Mouse (Mus musculus): ENCODE data around the gene Hs2st1. TPM values are rescaled to one million over a fixed set of nuclear protein-coding genes. Genes with fewer than 3 reads are reported as not detected.

Hs2st1 gene
- polyA plus RNA-seq, 1 experiment from 2014 or later: 6.2 TPM

- Histone ChIP-seq H3K9ac (ENCODE audit: low read depth, low read length) (no peak overlapping the region), H3K36me3 (ENCODE audit: control insufficient read depth, insufficient read depth, low read length) (no peaks in the 10 kb centered on the region), H3K4me1 (ENCODE audit: control insufficient read depth, insufficient read depth, low read length) (no peaks in the 10 kb centered on the region), H3K9me3 (ENCODE audit: control insufficient read depth, low read length) (no peaks in the 10 kb centered on the region), H3K4me3 (ENCODE audit: low read length) (no peak overlapping the region), H3K4me2 (ENCODE audit: low read depth, low read length) (no peak overlapping the region), H3K27ac (ENCODE audit: low read length) (no peak overlapping the region), H3K27me3 (replicated peaks; ENCODE audit: control insufficient read depth, insufficient read depth, low read length) (no peaks in the 10 kb centered on the region)
- 72% methylated on average over 8 of the region's 8 CpGs for WGBS
- peak; percentile 56; the same call in 1 of the 2 replicates for ATAC-seq
Measured at GRCm38 (mm10) chr3:144428514-144429431, 141.2 kb downstream of the Hs2st1 start.

GRCm38 (mm10) chr3:144425041-144425448, 144.9 kb downstream of the Hs2st1 start:
- no peak overlapping the region for H3K4me2 ChIP-seq (ENCODE audit: low read depth, low read length)
- H3K9me3 ChIP-seq (ENCODE audit: control insufficient read depth, low read length): no peaks in the 10 kb centered on the region
- H3K4me1 ChIP-seq (ENCODE audit: control insufficient read depth, insufficient read depth, low read length): no peaks in the 10 kb centered on the region
- no peaks in the 10 kb centered on the region for H3K36me3 ChIP-seq (ENCODE audit: control insufficient read depth, insufficient read depth, low read length)
- H3K27ac ChIP-seq (ENCODE audit: low read length): no peak overlapping the region; the same call in 1 of the 2 replicates
- no peak overlapping the region for H3K4me3 ChIP-seq (ENCODE audit: low read length)
- 86% methylated on average over 4 of the region's 4 CpGs for WGBS
- ATAC-seq: no peak
- no peaks in the 10 kb centered on the region for H3K27me3 ChIP-seq (replicated peaks; ENCODE audit: control insufficient read depth, insufficient read depth, low read length)
- no peak overlapping the region for H3K9ac ChIP-seq (ENCODE audit: low read depth, low read length)

GRCm38 (mm10) chr3:144421404-144422180, 148.4 kb downstream of the Hs2st1 start:
- Histone ChIP-seq H3K4me3 (ENCODE audit: low read length) (no peak overlapping the region), H3K4me2 (ENCODE audit: low read depth, low read length) (no peak overlapping the region), H3K9me3 (ENCODE audit: control insufficient read depth, low read length) (no peaks in the 10 kb centered on the region), H3K4me1 (ENCODE audit: control insufficient read depth, insufficient read depth, low read length) (no peaks in the 10 kb centered on the region), H3K27ac (ENCODE audit: low read length) (no peak overlapping the region), H3K36me3 (ENCODE audit: control insufficient read depth, insufficient read depth, low read length) (no peaks in the 10 kb centered on the region), H3K9ac (ENCODE audit: low read depth, low read length) (no peak overlapping the region), H3K27me3 (replicated peaks; ENCODE audit: control insufficient read depth, insufficient read depth, low read length) (no peaks in the 10 kb centered on the region)
- WGBS: 50% methylated on average over 7 of the region's 7 CpGs
- no peak for ATAC-seq

- Histone ChIP-seq H3K27ac (ENCODE audit: low read length) (no peak overlapping the region), H3K4me3 (ENCODE audit: low read length) (no peak overlapping the region), H3K4me2 (ENCODE audit: low read depth, low read length) (no peak overlapping the region), H3K4me1 (ENCODE audit: control insufficient read depth, insufficient read depth, low read length) (peaks cover 6% of the 10 kb centered on the region), H3K27me3 (replicated peaks; ENCODE audit: control insufficient read depth, insufficient read depth, low read length) (no peaks in the 10 kb centered on the region; the same call in 1 of the 2 replicates), H3K9ac (ENCODE audit: low read depth, low read length) (no peak overlapping the region), H3K36me3 (ENCODE audit: control insufficient read depth, insufficient read depth, low read length) (no peaks in the 10 kb centered on the region), H3K9me3 (ENCODE audit: control insufficient read depth, low read length) (no peaks in the 10 kb centered on the region)
- WGBS: 76% methylated on average over 7 of the region's 7 CpGs
- ATAC-seq: no peak
Measured at GRCm38 (mm10) chr3:144413821-144414220, 156.2 kb downstream of the Hs2st1 start.

- no peak overlapping the region for H3K9ac ChIP-seq (ENCODE audit: low read depth, low read length)
- H3K9me3 ChIP-seq (ENCODE audit: control insufficient read depth, low read length): no peaks in the 10 kb centered on the region
- H3K4me2 ChIP-seq (ENCODE audit: low read depth, low read length): peak overlapping the region; percentile 43
- H3K27me3 ChIP-seq (replicated peaks; ENCODE audit: control insufficient read depth, insufficient read depth, low read length): no peaks in the 10 kb centered on the region; the same call in 1 of the 2 replicates
- no peak overlapping the region for H3K27ac ChIP-seq (ENCODE audit: low read length)
- no peaks in the 10 kb centered on the region for H3K36me3 ChIP-seq (ENCODE audit: control insufficient read depth, insufficient read depth, low read length)
- no peak overlapping the region for H3K4me3 ChIP-seq (ENCODE audit: low read length)
- WGBS: 7% methylated on average over 10 of the region's 10 CpGs
- ATAC-seq: peak; percentile 38
- H3K4me1 ChIP-seq (ENCODE audit: control insufficient read depth, insufficient read depth, low read length): peaks cover 6% of the 10 kb centered on the region
Measured at GRCm38 (mm10) chr3:144412538-144413272, 157.3 kb downstream of the Hs2st1 start.

GRCm38 (mm10) chr3:144411650-144412278, 158.2 kb downstream of the Hs2st1 start:
- 24% methylated on average over 8 of the region's 8 CpGs for WGBS
- no peaks in the 10 kb centered on the region for H3K36me3 ChIP-seq (ENCODE audit: control insufficient read depth, insufficient read depth, low read length)
- no peak overlapping the region for H3K4me2 ChIP-seq (ENCODE audit: low read depth, low read length)
- no peaks in the 10 kb centered on the region; the same call in 1 of the 2 replicates for H3K27me3 ChIP-seq (replicated peaks; ENCODE audit: control insufficient read depth, insufficient read depth, low read length)
- H3K4me3 ChIP-seq (ENCODE audit: low read length): no peak overlapping the region
- H3K4me1 ChIP-seq (ENCODE audit: control insufficient read depth, insufficient read depth, low read length): peaks cover 6% of the 10 kb centered on the region
- no peak overlapping the region for H3K9ac ChIP-seq (ENCODE audit: low read depth, low read length)
- no peak for ATAC-seq
- no peak overlapping the region for H3K27ac ChIP-seq (ENCODE audit: low read length)
- no peaks in the 10 kb centered on the region for H3K9me3 ChIP-seq (ENCODE audit: control insufficient read depth, low read length)

GRCm38 (mm10) chr3:144411051-144411542, 158.9 kb downstream of the Hs2st1 start:
- Histone ChIP-seq H3K4me3 (ENCODE audit: low read length) (no peak overlapping the region), H3K9ac (ENCODE audit: low read depth, low read length) (no peak overlapping the region), H3K27ac (ENCODE audit: low read length) (no peak overlapping the region), H3K4me2 (ENCODE audit: low read depth, low read length) (no peak overlapping the region), H3K9me3 (ENCODE audit: control insufficient read depth, low read length) (no peaks in the 10 kb centered on the region), H3K27me3 (replicated peaks; ENCODE audit: control insufficient read depth, insufficient read depth, low read length) (no peaks in the 10 kb centered on the region; the same call in 1 of the 2 replicates), H3K4me1 (ENCODE audit: control insufficient read depth, insufficient read depth, low read length) (peaks cover 6% of the 10 kb centered on the region), H3K36me3 (ENCODE audit: control insufficient read depth, insufficient read depth, low read length) (no peaks in the 10 kb centered on the region)
- no peak for ATAC-seq
- 38% methylated on average over 5 of the region's 5 CpGs for WGBS

- no peak overlapping the region for H3K9ac ChIP-seq (ENCODE audit: low read depth, low read length)
- no peaks in the 10 kb centered on the region for H3K36me3 ChIP-seq (ENCODE audit: control insufficient read depth, insufficient read depth, low read length)
- H3K4me3 ChIP-seq (ENCODE audit: low read length): no peak overlapping the region
- H3K27ac ChIP-seq (ENCODE audit: low read length): no peak overlapping the region
- H3K4me1 ChIP-seq (ENCODE audit: control insufficient read depth, insufficient read depth, low read length): peaks cover 6% of the 10 kb centered on the region
- no peaks in the 10 kb centered on the region; the same call in 1 of the 2 replicates for H3K27me3 ChIP-seq (replicated peaks; ENCODE audit: control insufficient read depth, insufficient read depth, low read length)
- no peak for ATAC-seq
- no peaks in the 10 kb centered on the region for H3K9me3 ChIP-seq (ENCODE audit: control insufficient read depth, low read length)
- no peak overlapping the region for H3K4me2 ChIP-seq (ENCODE audit: low read depth, low read length)
- WGBS: 100% methylated on average over 1 of the region's 1 CpGs
Measured at GRCm38 (mm10) chr3:144408953-144409352, 161.0 kb downstream of the Hs2st1 start.
